Mouse (Mus musculus) frontal cortex, adult 2 months (tissue): ENCODE measurements around the gene Rusc2. TPM values are rescaled to one million over a fixed set of nuclear protein-coding genes. Genes with fewer than 3 reads are reported as not detected.

Experiments
- DNase-seq, 2 experiments: peaks; one replicate each; pipeline ENCODE4 v3.0.0; 2022; ENCODE audit warnings: low spot score in 1 of 2; ENCODE audit errors: extremely low spot score in 1 of 2
- polyA plus RNA-seq: library from polyadenylated mRNA; depleted of rRNA; stranded (reverse); fragments of >200 nt; gene quantifications from 2 replicates; pipeline ENCODE4 v1.2.3, GENCODE M21; 2012; rRNA removed

Gene Rusc2
- 60.0 and 64.5 TPM in 2 replicates for polyA plus RNA-seq

- peak; percentile 75 to 95 for DNase-seq
Measured at GRCm38 (mm10) chr4:43381408-43382154, at the start of gene Rusc2. Gene Rusc2 (plus strand): TSS chr4:43381979.

- DNase-seq: no peak
Measured at GRCm38 (mm10) chr4:43334771-43335170, 47.0 kb upstream of the Rusc2 start.

- DNase-seq: no peak
Measured at GRCm38 (mm10) chr4:43336176-43336575, 45.6 kb upstream of the Rusc2 start.

- DNase-seq: no peak
Measured at GRCm38 (mm10) chr4:43340096-43340804, 41.5 kb upstream of the Rusc2 start.

GRCm38 (mm10) chr4:43341276-43341891 lies 40.4 kb upstream of the Rusc2 start:
- no peak for DNase-seq

- DNase-seq: no peak
Measured at GRCm38 (mm10) chr4:43342443-43342842, 39.3 kb upstream of the Rusc2 start.

GRCm38 (mm10) chr4:43344932-43345331 lies 36.8 kb upstream of the Rusc2 start:
- DNase-seq: no peak

- DNase-seq: no peak
Measured at GRCm38 (mm10) chr4:43349206-43349605, 32.6 kb upstream of the Rusc2 start.

GRCm38 (mm10) chr4:43350038-43350560 lies 31.7 kb upstream of the Rusc2 start:
- DNase-seq: no peak

- no peak for DNase-seq
Measured at GRCm38 (mm10) chr4:43353662-43354061, 28.1 kb upstream of the Rusc2 start.

GRCm38 (mm10) chr4:43364914-43365560 lies 16.7 kb upstream of the Rusc2 start:
- no peak for DNase-seq

- no peak for DNase-seq
Measured at GRCm38 (mm10) chr4:43367295-43367694, 14.5 kb upstream of the Rusc2 start.

- no peak for DNase-seq
Measured at GRCm38 (mm10) chr4:43367787-43368186, 14.0 kb upstream of the Rusc2 start.

- no peak for DNase-seq
Measured at GRCm38 (mm10) chr4:43371406-43371805, 10.4 kb upstream of the Rusc2 start.

- DNase-seq: no peak
Measured at GRCm38 (mm10) chr4:43372155-43372554, 9.6 kb upstream of the Rusc2 start.

- no peak for DNase-seq
Measured at GRCm38 (mm10) chr4:43374266-43374665, 7.5 kb upstream of the Rusc2 start.

GRCm38 (mm10) chr4:43379601-43380000 lies 2.2 kb upstream of the Rusc2 start:
- no peak for DNase-seq

GRCm38 (mm10) chr4:43380951-43381350 lies 828 bp upstream of the Rusc2 start:
- no peak for DNase-seq

- no peak for DNase-seq
Measured at GRCm38 (mm10) chr4:43382155-43383020, 609 bp downstream of the Rusc2 start.
